21 mouse cellular contexts compared by ENCODE assay signal in genomic region chr2:30625296-30625826, GRCm38 (mm10). TPM values are rescaled to one million over a fixed set of nuclear protein-coding genes. Genes with fewer than 3 reads are reported as not detected.
DNase-seq lines count a peak whose midpoint lies in the region; ATAC-seq and TF ChIP-seq lines count a peak whose summit lies in the region.
"Had no signal": no experiment of that assay in that cellular context is flagged by ENCODE, and none has a peak within 500 bp of the region (broad histone marks: within the 10 kb centered on the region; RNA-seq: fewer than 3 reads in every experiment).

No protein-coding gene starts in this region.

- H3K4me2 ChIP-seq in forebrain, postnatal 0 days (ENCODE audit: low read depth) = no peak overlapping the region
- no peak overlapping the region for H3K4me2 ChIP-seq in lung, postnatal 0 days (replicated peaks; ENCODE audit: low read depth, low read length)
- H3K4me2 ChIP-seq: forebrain, embryonic 12.5 days; liver, embryonic 12.5 days; lung, embryonic 14.5 days; midbrain, embryonic 11.5 days; neural tube, embryonic 15.5 days had no signal

- no peaks in the 10 kb centered on the region for H3K36me3 ChIP-seq in forebrain, embryonic 10.5 days (replicated peaks)
- no peaks in the 10 kb centered on the region for H3K36me3 ChIP-seq in forebrain, postnatal 0 days (ENCODE audit: insufficient read depth)
- no peaks in the 10 kb centered on the region for H3K36me3 ChIP-seq in spleen, adult 2 months (ENCODE audit: control insufficient read depth, insufficient read depth, low read length)
- no peaks in the 10 kb centered on the region for H3K36me3 ChIP-seq in lung, postnatal 0 days (ENCODE audit: insufficient read depth, low read length)
- H3K36me3 ChIP-seq: forebrain, embryonic 12.5 days; liver, embryonic 12.5 days; neural tube, embryonic 15.5 days had no signal

- H3K9ac ChIP-seq in forebrain, postnatal 0 days = no peak overlapping the region
- no peak overlapping the region for H3K9ac ChIP-seq in lung, postnatal 0 days (replicated peaks; ENCODE audit: low read depth)
- H3K9ac ChIP-seq: forebrain, embryonic 12.5 days; liver, embryonic 12.5 days; lung, embryonic 14.5 days; neural tube, embryonic 15.5 days had no signal

- 86% methylated on average over 6 of the region's 6 CpGs for WGBS in forebrain, embryonic 10.5 days
- 74% methylated on average over 6 of the region's 6 CpGs for WGBS in forebrain, postnatal 0 days
- WGBS in spleen, adult 2 months = 81% methylated on average over 6 of the region's 6 CpGs
- whole genome bisulfite sequencing in lung, postnatal 0 days = 80% methylated on average over 6 of the region's 6 CpGs

- no peak for DNase-seq in forebrain, embryonic 10.5 days (ENCODE audit: extremely low spot score, low spot score)
- DNase-seq in forebrain, postnatal 0 days = no peak
- no peak for DNase-seq in spleen, adult 2 months (ENCODE audit: low read depth in 1 of 2, low spot score in 2 of 2)
- no peak for DNase-seq in spleen, adult 18-20 months
- peak; percentile 75 to 89 for DNase-seq in natural killer cell, adult 2 months (ENCODE audit: low spot score in 2 of 2)
- DNase-seq in right cerebral cortex, adult 2 months (ENCODE audit: low spot score in 2 of 2) = no peak
- DNase-seq in lung, postnatal 0 days (ENCODE audit: low spot score) = no peak
- DNase-seq: cerebellum, adult 2 months; cerebellum, postnatal 36 days; heart, postnatal 36 days; kidney, adult 2 months; kidney, postnatal 25 days; left cerebral cortex, postnatal 4 days had no signal

- TF ChIP-seq POLR2A in spleen, adult 2 months (IDR thresholded peaks at IDR 0.05; ENCODE audit: low read depth, low read length) = no peak

- TF ChIP-seq CTCF in forebrain, postnatal 0 days (IDR thresholded peaks at IDR 0.05; ENCODE audit: low read depth) = no peak
- TF ChIP-seq CTCF in spleen, adult 2 months (IDR thresholded peaks at IDR 0.05; ENCODE audit: extremely low read depth, insufficient read depth, insufficient read length, insufficient replicate concordance) = no peak
- TF ChIP-seq CTCF in lung, postnatal 0 days (IDR thresholded peaks at IDR 0.05) = no peak

- H3K4me1 ChIP-seq in forebrain, embryonic 10.5 days = peaks cover 28% of the 10 kb centered on the region
- peaks cover 15% of the 10 kb centered on the region; the same call in 1 of the 2 replicates for H3K4me1 ChIP-seq in forebrain, postnatal 0 days (ENCODE audit: insufficient read depth)
- no peaks in the 10 kb centered on the region; the same call in 1 of the 2 replicates for H3K4me1 ChIP-seq in spleen, adult 2 months (ENCODE audit: control insufficient read depth, insufficient read depth, insufficient read length)
- peaks cover 5% of the 10 kb centered on the region; the same call in 1 of the 2 replicates for H3K4me1 ChIP-seq in brown adipose tissue, adult 24 weeks (ENCODE audit: control insufficient read depth, insufficient read depth, insufficient read length, low read length)
- no peaks in the 10 kb centered on the region for H3K4me1 ChIP-seq in lung, postnatal 0 days (ENCODE audit: insufficient read depth, low read depth, low read length)
- H3K4me1 ChIP-seq: liver, embryonic 12.5 days had no signal

- H3K4me3 ChIP-seq in forebrain, embryonic 10.5 days = no peak overlapping the region
- H3K4me3 ChIP-seq in forebrain, postnatal 0 days (ENCODE audit: low read depth, low read length) = no peak overlapping the region
- no peak overlapping the region for H3K4me3 ChIP-seq in spleen, adult 2 months (ENCODE audit: extremely low read depth, insufficient read depth, insufficient read length)
- no peak overlapping the region for H3K4me3 ChIP-seq in brown adipose tissue, adult 24 weeks (ENCODE audit: insufficient read depth, low read depth, low read length)
- no peak overlapping the region for H3K4me3 ChIP-seq in lung, postnatal 0 days (ENCODE audit: low read depth, low read length)
- H3K4me3 ChIP-seq: forebrain, embryonic 12.5 days; liver, embryonic 12.5 days; neural tube, embryonic 15.5 days had no signal

- H3K9me3 ChIP-seq in forebrain, embryonic 10.5 days = no peaks in the 10 kb centered on the region
- no peaks in the 10 kb centered on the region for H3K9me3 ChIP-seq in forebrain, postnatal 0 days (ENCODE audit: low read length)
- H3K9me3 ChIP-seq in lung, postnatal 0 days (ENCODE audit: low read length) = no peaks in the 10 kb centered on the region
- H3K9me3 ChIP-seq: forebrain, embryonic 12.5 days; liver, embryonic 12.5 days; neural tube, embryonic 15.5 days had no signal

- H3K27ac ChIP-seq in forebrain, embryonic 10.5 days = peak overlapping the region; percentile 22
- H3K27ac ChIP-seq in forebrain, postnatal 0 days (ENCODE audit: low read depth, low read length) = no peak overlapping the region
- H3K27ac ChIP-seq in spleen, adult 2 months (ENCODE audit: insufficient read depth, low read length) = peak overlapping the region; percentile 81
- peak overlapping the region; percentile 33; the same call in 1 of the 2 replicates for H3K27ac ChIP-seq in brown adipose tissue, adult 24 weeks (replicated peaks; ENCODE audit: low read depth, low read length)
- no peak overlapping the region for H3K27ac ChIP-seq in lung, postnatal 0 days (ENCODE audit: low read length)
- H3K27ac ChIP-seq: forebrain, embryonic 12.5 days; liver, embryonic 12.5 days; neural tube, embryonic 15.5 days had no signal

- no peak for ATAC-seq in forebrain, postnatal 0 days
- ATAC-seq in lung, postnatal 0 days = no peak
- ATAC-seq: liver, embryonic 12.5 days had no signal

- no peak for TF ChIP-seq EP300 in lung, postnatal 0 days (IDR thresholded peaks at IDR 0.05)

- H3K27me3 ChIP-seq in forebrain, embryonic 10.5 days (ENCODE audit: poor library complexity, severe bottlenecking) = no peaks in the 10 kb centered on the region
- no peaks in the 10 kb centered on the region for H3K27me3 ChIP-seq in forebrain, postnatal 0 days (ENCODE audit: insufficient read depth, low read length)
- no peaks in the 10 kb centered on the region for H3K27me3 ChIP-seq in spleen, adult 2 months (ENCODE audit: control insufficient read depth, insufficient read depth, low read length)
- H3K27me3 ChIP-seq in lung, postnatal 0 days (replicated peaks; ENCODE audit: insufficient read depth, low read length) = no peaks in the 10 kb centered on the region
- H3K27me3 ChIP-seq: forebrain, embryonic 12.5 days; liver, embryonic 12.5 days; neural tube, embryonic 15.5 days had no signal

RNA-seq across cellular contexts. Expression of gene Cstad, which starts 30.5 kb away (rescaled TPM):
- 0.35 TPM in 1 of 2 replicates, not detected in the other for polyA plus RNA-seq in forebrain, embryonic 10.5 days (2016; fragmentation: Nextera tagmentation; extraction: Ambion mirVana)
- total RNA-seq in forebrain, postnatal 0 days (2014; rRNA removed) = 3.8 and 4.1 TPM in 2 replicates
- polyA plus RNA-seq in forebrain, postnatal 0 days (2015; fragmentation: Nextera tagmentation; extraction: Ambion mirVana) = 0.65 and 1.2 TPM in 2 replicates
- polyA plus RNA-seq in spleen, adult 2 months (2012; rRNA removed) = 0.85 and 1.5 TPM in 2 replicates
- polyA plus RNA-seq in brown adipose tissue, adult 24 weeks (2012; ENCODE audit: insufficient read depth, insufficient read length, missing spikeins) = not detected in 2 replicates
- polyA plus RNA-seq in lung, postnatal 0 days (2015; fragmentation: Nextera tagmentation; extraction: Ambion mirVana) = 1.9 and 2.3 TPM in 2 replicates
- total RNA-seq: granulocyte monocyte progenitor cell, adult 5-6 weeks; MEL had no signal

Comparison
In these comparisons a context has a peak if more than half of its experiments do, and no peak if none do; other contexts are left out.
1. H3K27ac ChIP-seq: peak in forebrain, embryonic 10.5 days (single experiment), spleen, adult 2 months (single experiment) and brown adipose tissue, adult 24 weeks (single experiment); none in forebrain, postnatal 0 days (single experiment) and lung, postnatal 0 days (single experiment).
2. DNase-seq: peak in natural killer cell, adult 2 months (2 of 2); none in forebrain, embryonic 10.5 days (single experiment), forebrain, postnatal 0 days (single experiment), spleen, adult 2 months (0 of 2), spleen, adult 18-20 months (0 of 2), right cerebral cortex, adult 2 months (0 of 2) and lung, postnatal 0 days (single experiment).